Mouse (Mus musculus) stomach, postnatal 0 days (tissue): ENCODE measurements around the gene Cntrob. TPM values are rescaled to one million over a fixed set of nuclear protein-coding genes. Genes with fewer than 3 reads are reported as not detected.

ENCODE experiments used
- ATAC-seq: fragments of 200-750 bp; cut with Nextera tagmentation; 2 replicates; pipeline ENCODE4 v1.8.0; 2017; ENCODE audit not compliant: low FRiP score, low TSS enrichment
- DNase-seq: peaks from one replicate; pipeline ENCODE4 v3.0.0-alpha.2; 2016; ENCODE audit warnings: low spot score
- H3K27ac ChIP-seq: fragments of 300-500 bp; sonication (generic); replicated peaks from 2 replicates; pipeline ENCODE4 v1.5.1; 2014; ENCODE audit warnings: mild to moderate bottlenecking, control low read depth
- H3K27me3 ChIP-seq: fragments of 300-500 bp; sonication (generic); 2 replicates; pipeline ENCODE4 v1.6.1; 2014; ENCODE audit warnings: low read length; ENCODE audit not compliant: control insufficient read depth, insufficient read depth
- H3K36me3 ChIP-seq: fragments of 300-500 bp; sonication (generic); 2 replicates; pipeline ENCODE4 v1.6.1; 2014; ENCODE audit warnings: low read length, mixed read lengths; ENCODE audit not compliant: control insufficient read depth, insufficient read depth
- H3K4me1 ChIP-seq: fragments of 300-500 bp; sonication (generic); replicated peaks from 2 replicates; pipeline ENCODE4 v1.6.1; 2014; ENCODE audit warnings: antibody characterized with exemption; ENCODE audit not compliant: control insufficient read depth, insufficient read depth
- H3K4me2 ChIP-seq: fragments of 300-500 bp; sonication (generic); replicated peaks from 2 replicates; pipeline ENCODE4 v1.6.1; 2014; ENCODE audit warnings: low read depth, mild to moderate bottlenecking, control low read depth, moderate library complexity
- H3K4me3 ChIP-seq: fragments of 300-500 bp; sonication (generic); 2 replicates; pipeline ENCODE4 v1.5.1; 2014; ENCODE audit warnings: low read depth, low read length, control low read depth
- H3K9ac ChIP-seq: fragments of 300-500 bp; sonication (generic); 2 replicates; pipeline ENCODE4 v1.6.1; 2014; ENCODE audit warnings: mild to moderate bottlenecking, low read length, control low read depth, mixed read lengths
- H3K9me3 ChIP-seq: fragments of 300-500 bp; sonication (generic); 2 replicates; pipeline ENCODE4 v1.6.1; 2016; ENCODE audit warnings: low read length; ENCODE audit not compliant: control insufficient read depth
- CTCF ChIP-seq: IDR thresholded peaks from 2 replicates; pipeline ENCODE4 v1.5.1; 2016; ENCODE audit warnings: antibody characterized with exemption, low read depth, mild to moderate bottlenecking, moderate library complexity
- EP300 ChIP-seq: optimal IDR thresholded peaks from 2 replicates; pipeline ENCODE3; 2016; ENCODE audit warnings: antibody characterized with exemption
- WGBS: fragments of 180-500 bp; shearing (Covaris S2); extraction: QIAGEN DNeasy Blood & Tissue Kit; methylation state at CpG from one replicate; pipeline ENCODE4 v1.1.7; 2014; 5-methylcytosine and 5-hydroxymethylcytosine counted together
- polyA plus RNA-seq: library from polyadenylated mRNA; unstranded; fragments of >200 nt; fragmentation: Nextera tagmentation; extraction: Ambion mirVana; gene quantifications from 2 replicates; pipeline ENCODE4 v1.2.1, GENCODE M21; 2015

The Cntrob gene
- polyA plus RNA-seq, 1 experiment from 2014 or later, result 4.9 TPM

DNA sequence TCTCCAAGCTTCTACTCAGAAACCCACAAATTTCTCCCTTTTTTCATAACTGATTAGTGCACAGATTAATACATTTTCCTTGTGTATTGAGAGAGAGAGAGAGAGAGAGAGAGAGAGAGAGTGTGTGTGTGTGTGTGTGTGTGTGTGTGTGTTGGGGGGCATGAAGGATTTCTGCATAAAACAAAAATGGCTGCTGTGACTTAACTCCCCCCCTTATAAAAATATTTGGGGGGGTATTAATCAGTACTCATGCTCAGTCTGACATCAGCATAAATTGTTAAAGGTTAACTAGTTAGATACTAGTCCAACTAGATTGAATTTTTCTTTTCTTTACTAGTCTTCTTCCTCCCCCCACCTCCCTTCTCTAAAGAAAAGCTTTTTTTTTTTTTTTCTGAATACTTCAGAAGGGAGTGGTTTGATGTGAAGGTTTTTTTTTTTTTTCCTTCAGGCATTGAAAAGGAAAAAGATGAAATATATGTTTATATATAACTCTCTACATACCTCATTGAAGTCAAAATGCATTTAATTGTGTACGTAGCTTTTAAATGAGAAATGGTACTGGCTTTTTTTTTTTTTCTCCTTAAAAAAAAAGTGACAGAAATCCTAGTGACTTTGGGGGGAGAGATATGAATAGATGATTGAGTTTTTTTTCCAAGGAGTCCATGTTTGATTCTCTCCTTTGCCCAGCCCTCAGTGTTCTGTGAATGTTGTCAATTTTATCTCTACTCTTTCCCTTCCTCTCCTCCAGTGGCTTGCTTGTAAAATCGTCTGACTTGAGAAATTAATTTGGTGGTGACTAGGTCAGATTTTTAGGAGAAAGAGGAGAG, 46.6 kb upstream of the Cntrob start:
- Histone ChIP-seq H3K9ac (peak overlapping the region; percentile 99; the same call in 1 of the 2 replicates), H3K27ac (peak overlapping the region; percentile 100), H3K4me3 (peak overlapping the region; percentile 98), H3K4me2 (peak overlapping the region; percentile 96), H3K9me3 (no peaks in the 10 kb centered on the region), H3K36me3 (no peaks in the 10 kb centered on the region), H3K4me1 (peaks cover 14% of the 10 kb centered on the region), H3K27me3 (no peaks in the 10 kb centered on the region)
- DNase-seq (no peak), ATAC-seq (no peak)
- TF ChIP-seq CTCF, result no peak
- TF ChIP-seq EP300, result no peak
- WGBS, result 5% methylated on average over 2 of the region's 2 CpGs

- Histone ChIP-seq H3K9ac (peak within 1 kb of the TSS; percentile 99), H3K27ac (peak within 1 kb of the TSS; percentile 100), H3K36me3 (no peaks in the 10 kb centered on the region), H3K9me3 (no peaks in the 10 kb centered on the region), H3K4me1 (peaks cover 22% of the 10 kb centered on the region), H3K4me3 (peak within 1 kb of the TSS; percentile 98), H3K27me3 (no peaks in the 10 kb centered on the region), H3K4me2 (peak within 1 kb of the TSS; percentile 96)
- no peak for DNase-seq
- TF ChIP-seq CTCF (no peak), EP300 (no peak)
- no peak for ATAC-seq
- under 1% methylated on average over 19 of the region's 34 CpGs for WGBS
Observed at GRCm38 (mm10) chr11:69369215-69369989, 45.8 kb upstream of the Cntrob start, which contains the start of gene Chd3. Gene Chd3, minus strand, starts transcription at chr11:69369406.

DNA sequence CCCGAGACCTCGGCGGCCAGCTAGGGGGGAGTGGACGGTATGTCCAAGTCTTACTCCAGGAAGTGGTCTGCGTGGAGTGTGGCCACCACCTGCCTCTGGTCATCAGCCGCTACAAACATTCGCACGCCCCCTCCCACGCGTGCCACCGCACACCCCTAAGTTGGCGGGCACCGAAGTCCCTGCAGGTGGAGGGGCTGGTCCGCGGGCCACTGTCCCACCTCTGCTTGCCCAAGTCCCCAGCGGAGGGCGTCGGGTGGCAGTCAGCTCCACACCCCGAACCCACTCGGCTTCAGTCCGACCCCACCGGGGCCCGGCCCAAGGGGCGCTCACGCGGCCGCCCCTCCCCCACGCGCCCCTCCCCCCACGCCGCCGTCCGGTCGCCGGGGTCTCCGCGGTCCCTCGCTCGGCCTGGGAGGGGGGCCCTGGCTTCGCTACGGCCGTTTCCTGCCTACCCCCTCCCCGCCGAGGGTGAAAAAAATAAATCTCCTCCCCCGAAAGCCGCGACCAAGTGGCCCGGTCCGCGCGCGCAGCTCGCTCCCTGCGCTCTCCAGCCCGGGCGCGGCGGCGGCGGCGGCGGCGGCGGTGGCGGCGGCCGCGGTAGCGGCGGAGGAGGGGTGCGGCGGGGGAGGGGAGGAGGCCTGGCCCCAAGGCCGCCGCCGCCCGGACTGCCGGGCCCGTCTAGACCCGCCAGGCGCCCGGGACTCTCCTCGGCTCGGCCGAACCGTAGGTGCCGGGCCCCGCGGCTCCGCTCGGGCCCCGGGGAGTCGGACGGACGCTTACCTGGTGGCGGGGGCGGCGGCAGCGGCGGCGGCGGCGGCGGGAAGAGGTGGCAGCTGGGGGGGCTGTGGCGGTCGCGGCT, 45.0 kb upstream of the Cntrob start:
- Histone ChIP-seq H3K36me3 (0 out of 2 replicates have a peak, but pooled peaks cover under 1% of the 10 kb centered on the region), H3K9ac (peak overlapping the region; percentile 99), H3K27me3 (no peaks in the 10 kb centered on the region), H3K9me3 (no peaks in the 10 kb centered on the region), H3K4me3 (peak overlapping the region; percentile 98), H3K27ac (peak overlapping the region; percentile 100), H3K4me1 (peaks cover 25% of the 10 kb centered on the region), H3K4me2 (peak overlapping the region; percentile 96)
- DNase-seq (peak; percentile 76), ATAC-seq (no peak; the same call in 1 of the 2 replicates)
- WGBS, result 1% methylated on average over 37 of the region's 106 CpGs
- TF ChIP-seq EP300 (no peak), CTCF (0 out of 2 replicates have a peak, but pooled peaks have one; percentile 1)

GRCm38 (mm10) chr11:69367616-69368355, 44.2 kb upstream of the Cntrob start:
- Histone ChIP-seq H3K9me3 (no peaks in the 10 kb centered on the region), H3K4me3 (peak overlapping the region; percentile 98), H3K27me3 (no peaks in the 10 kb centered on the region), H3K27ac (peak overlapping the region; percentile 100), H3K4me2 (peak overlapping the region; percentile 96), H3K4me1 (peaks cover 25% of the 10 kb centered on the region), H3K9ac (peak overlapping the region; percentile 99), H3K36me3 (0 out of 2 replicates have a peak, but pooled peaks cover 2% of the 10 kb centered on the region)
- WGBS, result under 1% methylated on average over 22 of the region's 22 CpGs
- DNase-seq, result peak; percentile 45
- no peak for TF ChIP-seq EP300
- TF ChIP-seq CTCF, result no peak
- ATAC-seq, result no peak
